Mouse (Mus musculus) kidney, adult 2 months (tissue): ENCODE measurements around the gene Nme2. TPM values are rescaled to one million over a fixed set of nuclear protein-coding genes. Genes with fewer than 3 reads are reported as not detected.
"Not testable (repeated sequence)": the region's sequence is repeated elsewhere in the genome, so short reads cannot be mapped to it uniquely, and the experiment has no call there.

ENCODE experiments used
- DNase-seq: peaks from one replicate; pipeline ENCODE4 v3.0.0; 2021
- H3K27ac ChIP-seq: fragments of 200-500 bp; 2 replicates; pipeline ENCODE4 v1.5.1; 2012; ENCODE audit warnings: low read depth, low read length, control low read depth, inconsistent platforms; ENCODE audit not compliant: insufficient read depth
- H3K27me3 ChIP-seq: fragments of 200-500 bp; replicated peaks from 2 replicates; pipeline ENCODE4 v1.6.1; 2012; ENCODE audit warnings: mild to moderate bottlenecking, moderate library complexity, low read length, inconsistent platforms; ENCODE audit not compliant: control insufficient read depth, insufficient read depth
- H3K36me3 ChIP-seq: fragments of 200-500 bp; 2 replicates; pipeline ENCODE4 v1.6.1; 2012; ENCODE audit warnings: mild to moderate bottlenecking, moderate library complexity, low read length, inconsistent platforms; ENCODE audit not compliant: control insufficient read depth, insufficient read depth
- H3K4me1 ChIP-seq: fragments of 200-500 bp; 2 replicates; pipeline ENCODE4 v1.6.1; 2011; ENCODE audit warnings: low read length; ENCODE audit not compliant: control insufficient read depth, insufficient read depth
- H3K4me3 ChIP-seq: fragments of 200-500 bp; 2 replicates; pipeline ENCODE4 v1.5.1; 2011; ENCODE audit warnings: mild to moderate bottlenecking, low read depth, low read length, control low read depth; ENCODE audit not compliant: insufficient read depth
- CTCF ChIP-seq: fragments of 200-500 bp; conservative IDR thresholded peaks from 2 replicates; pipeline ENCODE4 v1.5.1; 2011; ENCODE audit warnings: low read depth, mild to moderate bottlenecking, control low read depth, low read length, moderate library complexity, mixed read lengths; ENCODE audit not compliant: insufficient read depth, insufficient read length
- POLR2A ChIP-seq: fragments of 200-500 bp; IDR thresholded peaks from one replicate; pipeline ENCODE4 v1.6.1; 2011; ENCODE audit warnings: low read depth, low read length, control low read depth
- WGBS: fragments of 180-500 bp; shearing (Covaris S2); methylation state at CpG from one replicate; pipeline ENCODE4 v1.1.7; 2018; 5-methylcytosine and 5-hydroxymethylcytosine counted together
- polyA plus RNA-seq: library from polyadenylated mRNA; depleted of rRNA; stranded (reverse); fragments of >200 nt; gene quantifications from 2 replicates; pipeline ENCODE4 v1.2.3, GENCODE M21; 2012

Gene Nme2
- polyA plus RNA-seq, 1 experiment = 386 TPM

DNA sequence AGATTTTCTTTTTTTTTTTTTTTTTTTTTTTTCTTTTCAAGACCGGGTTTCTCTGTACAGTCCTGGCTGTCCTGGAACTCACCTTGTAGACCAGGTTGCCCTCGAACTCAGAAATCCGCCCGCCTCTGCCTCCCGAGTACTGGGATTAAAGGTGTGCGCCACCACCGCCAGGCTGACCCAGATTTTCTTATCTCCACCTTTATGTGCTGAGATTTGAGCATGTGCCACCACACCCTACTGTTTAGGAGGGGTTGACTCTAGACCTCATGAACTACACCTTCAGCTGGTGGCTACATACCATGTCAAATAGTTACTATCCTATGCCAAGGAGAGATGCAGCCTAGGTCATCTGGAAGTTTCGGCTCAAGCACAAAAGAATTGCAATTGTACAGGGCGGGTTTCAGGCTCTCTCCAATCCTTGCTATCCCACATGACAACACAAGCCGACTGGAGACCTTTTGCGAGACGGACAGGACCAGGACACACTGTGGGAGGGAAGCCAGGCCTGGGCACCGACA lies 1.3 kb downstream of the Nme2 start:
- H3K27ac ChIP-seq = peak overlapping the region; percentile 81

DNA sequence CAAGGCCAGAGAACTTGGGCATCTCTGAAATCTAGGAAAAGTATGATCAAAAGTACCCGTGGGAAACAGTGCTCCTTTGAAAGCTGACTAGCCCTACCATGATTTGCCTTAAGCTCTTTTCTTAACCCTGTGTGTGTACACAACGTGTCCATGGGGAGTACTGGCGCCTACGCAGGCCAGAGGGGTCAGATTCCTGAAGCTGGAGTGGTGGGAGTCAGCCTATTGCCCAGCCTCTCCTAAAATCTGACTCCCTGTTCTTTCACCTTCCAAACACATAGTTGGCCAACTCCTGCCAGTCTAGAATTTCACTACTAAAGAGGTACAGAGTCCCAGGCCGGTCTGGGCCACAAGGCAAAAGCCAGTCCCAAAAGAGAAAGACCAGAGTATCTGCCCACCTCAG lies 3.7 kb downstream of the Nme2 start:
- peak overlapping the region; percentile 82 for H3K27ac ChIP-seq

More for the DNA sequence above, 1.3 kb downstream of the Nme2 start:
- H3K27me3 ChIP-seq = no peaks in the 10 kb centered on the region
- peaks cover 2% of the 10 kb centered on the region; the same call in 1 of the 2 replicates for H3K36me3 ChIP-seq
- H3K4me3 ChIP-seq = peak overlapping the region; percentile 85
- no peak for DNase-seq
- H3K4me1 ChIP-seq = peaks cover 21% of the 10 kb centered on the region; the same call in 1 of the 2 replicates
- no peak for TF ChIP-seq CTCF
- no peak for TF ChIP-seq POLR2A
- 25% methylated on average over 13 of the region's 13 CpGs for WGBS

DNA sequence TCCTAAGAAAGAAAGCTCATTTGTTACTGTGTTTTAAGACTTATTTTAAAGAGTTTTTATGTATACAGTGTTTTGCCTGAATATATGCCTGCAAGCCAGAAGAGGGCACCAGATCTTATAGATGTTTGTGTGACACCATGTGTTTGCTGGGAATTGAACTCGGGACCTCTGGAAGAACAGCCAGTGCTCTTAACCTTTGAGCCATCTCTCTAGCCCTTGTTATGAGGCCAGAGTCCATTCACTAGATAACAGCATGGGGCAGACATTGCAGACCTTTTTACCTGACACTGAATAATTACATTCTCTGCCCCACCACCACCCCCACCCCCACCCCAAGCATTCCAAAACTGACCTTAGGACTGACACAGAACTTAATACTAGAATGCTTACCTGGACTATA lies 6.0 kb downstream of the Nme2 start:
- no peaks in the 10 kb centered on the region for H3K27me3 ChIP-seq
- H3K4me3 ChIP-seq = no peak overlapping the region
- peaks cover 21% of the 10 kb centered on the region; the same call in 1 of the 2 replicates for H3K4me1 ChIP-seq
- no peaks in the 10 kb centered on the region; the same call in 1 of the 2 replicates for H3K36me3 ChIP-seq
- WGBS = 39% methylated on average over 1 of the region's 1 CpGs
- no peak overlapping the region for H3K27ac ChIP-seq
- peak; percentile 76 for DNase-seq
- TF ChIP-seq CTCF (no peak), POLR2A (no peak)

More for the DNA sequence above, 3.7 kb downstream of the Nme2 start:
- no peak for TF ChIP-seq CTCF
- TF ChIP-seq POLR2A = no peak
- H3K4me1 ChIP-seq = peaks cover 22% of the 10 kb centered on the region; the same call in 1 of the 2 replicates
- 36% methylated on average over 5 of the region's 5 CpGs for WGBS
- no peaks in the 10 kb centered on the region; the same call in 1 of the 2 replicates for H3K36me3 ChIP-seq
- peak overlapping the region; percentile 17; the same call in 1 of the 2 replicates for H3K4me3 ChIP-seq
- H3K27me3 ChIP-seq = no peaks in the 10 kb centered on the region
- DNase-seq = no peak

DNA sequence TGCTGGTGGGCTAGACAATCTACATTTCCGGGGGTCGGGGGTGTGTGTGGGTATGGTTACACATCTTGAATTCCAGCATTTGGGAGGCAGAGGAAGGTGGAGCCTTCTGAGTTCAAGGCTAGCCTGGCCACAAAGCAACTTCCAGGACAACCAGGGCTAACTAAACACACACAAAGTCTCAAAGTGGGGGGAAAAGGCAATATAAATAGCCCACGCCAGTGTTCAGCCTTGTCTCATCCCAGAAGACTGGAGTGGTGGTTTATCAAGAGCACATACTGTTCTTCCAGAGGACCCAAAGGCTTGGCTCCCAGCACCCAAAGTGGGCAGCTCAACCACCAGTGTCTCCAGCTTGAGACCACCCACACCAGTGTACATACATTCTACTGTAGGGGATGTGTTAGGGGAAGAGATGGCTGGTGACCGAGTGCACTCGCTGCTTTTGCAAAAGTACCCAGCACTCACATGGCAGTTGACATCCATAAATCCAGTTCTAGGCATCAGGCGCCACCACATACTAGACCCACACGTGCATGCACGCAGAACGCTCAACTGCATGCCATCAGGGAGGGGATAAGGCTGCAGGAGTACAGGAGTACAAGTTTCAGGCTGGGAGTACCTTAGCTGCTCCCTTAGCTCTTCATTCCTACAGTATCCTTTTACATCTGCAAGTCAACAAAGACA lies 7.0 kb downstream of the Nme2 start:
- peaks cover 20% of the 10 kb centered on the region; the same call in 1 of the 2 replicates for H3K4me1 ChIP-seq
- TF ChIP-seq CTCF = no peak
- TF ChIP-seq POLR2A = no peak
- no peak for DNase-seq
- 72% methylated on average over 9 of the region's 9 CpGs for WGBS
- no peak overlapping the region for H3K27ac ChIP-seq
- H3K36me3 ChIP-seq = no peaks in the 10 kb centered on the region; the same call in 1 of the 2 replicates
- no peaks in the 10 kb centered on the region for H3K27me3 ChIP-seq
- H3K4me3 ChIP-seq = no peak overlapping the region

DNA sequence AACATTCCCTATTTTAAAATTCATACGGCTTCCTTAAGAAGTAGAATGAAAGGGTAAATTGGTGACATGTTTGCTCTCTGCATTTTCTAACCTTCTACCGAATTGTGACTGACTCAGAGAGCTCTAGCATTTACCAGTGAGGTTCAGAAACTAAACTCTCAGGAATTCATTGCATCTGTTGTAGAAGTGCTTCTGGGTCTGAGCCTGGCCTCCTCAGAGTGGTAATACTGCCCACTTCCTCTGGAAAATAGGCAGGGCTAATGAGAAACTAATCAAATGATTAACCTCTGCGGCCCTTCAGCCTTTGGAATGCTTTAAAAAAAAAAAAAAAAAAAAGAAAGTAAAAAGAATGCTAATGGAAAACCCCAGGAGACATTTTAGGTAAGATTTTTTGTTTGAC lies 11.1 kb downstream of the Nme2 start:
- Histone ChIP-seq H3K4me3 (no peak overlapping the region), H3K36me3 (no peaks in the 10 kb centered on the region; the same call in 1 of the 2 replicates), H3K27me3 (no peaks in the 10 kb centered on the region), H3K4me1 (peaks cover 18% of the 10 kb centered on the region; the same call in 1 of the 2 replicates), H3K27ac (peak overlapping the region; percentile 62; the same call in 1 of the 2 replicates)
- TF ChIP-seq POLR2A (no peak), CTCF (no peak)
- DNase-seq = peak; percentile 67
- 34% methylated on average over 3 of the region's 3 CpGs for WGBS

DNA sequence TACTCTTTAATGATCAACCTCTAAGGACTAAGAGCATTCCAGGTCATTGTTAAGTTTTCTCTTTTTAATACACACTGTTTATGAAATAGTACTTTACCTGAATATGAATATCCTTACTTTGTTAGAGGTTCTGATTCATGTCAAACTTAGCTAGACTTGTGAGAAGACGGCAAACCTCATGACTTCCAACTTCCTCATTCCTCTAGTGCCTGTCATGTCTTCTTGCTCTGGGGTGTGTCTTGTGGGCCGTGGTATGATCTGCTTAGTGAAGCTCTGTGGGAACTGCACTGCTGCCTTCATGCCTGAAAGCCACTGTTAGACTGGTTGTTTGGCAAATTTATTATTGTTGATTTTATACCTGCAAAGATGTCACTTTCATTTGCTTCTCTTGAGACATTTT lies 15.2 kb downstream of the Nme2 start:
- peaks cover 13% of the 10 kb centered on the region; the same call in 1 of the 2 replicates for H3K4me1 ChIP-seq
- 38% methylated on average over 2 of the region's 2 CpGs for WGBS
- no peaks in the 10 kb centered on the region for H3K27me3 ChIP-seq
- H3K36me3 ChIP-seq = no peaks in the 10 kb centered on the region
- peak; percentile 37 for DNase-seq
- peak overlapping the region; percentile 98 for H3K27ac ChIP-seq
- no peak for TF ChIP-seq POLR2A
- TF ChIP-seq CTCF = no peak
- H3K4me3 ChIP-seq = no peak overlapping the region

DNA sequence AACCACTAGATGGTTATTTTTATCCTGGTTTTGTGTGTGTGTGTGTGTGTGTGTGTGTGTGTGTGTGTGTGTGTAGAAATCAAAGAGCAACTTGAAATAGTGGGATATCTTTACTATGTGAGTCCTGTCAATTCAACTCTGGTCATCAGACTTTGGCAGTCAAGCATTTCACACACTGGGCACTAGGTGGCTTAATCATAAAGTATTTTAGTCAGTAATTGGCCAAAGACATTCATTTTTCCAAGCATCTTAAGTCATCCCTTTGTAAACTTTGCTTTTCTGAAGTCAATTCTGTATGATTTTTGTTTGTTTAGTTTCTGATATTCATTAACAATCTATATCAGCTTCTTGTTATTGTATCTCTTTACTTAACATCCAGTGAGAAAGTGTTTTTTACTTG lies 27.0 kb downstream of the Nme2 start:
- no peaks in the 10 kb centered on the region for H3K4me1 ChIP-seq

DNA sequence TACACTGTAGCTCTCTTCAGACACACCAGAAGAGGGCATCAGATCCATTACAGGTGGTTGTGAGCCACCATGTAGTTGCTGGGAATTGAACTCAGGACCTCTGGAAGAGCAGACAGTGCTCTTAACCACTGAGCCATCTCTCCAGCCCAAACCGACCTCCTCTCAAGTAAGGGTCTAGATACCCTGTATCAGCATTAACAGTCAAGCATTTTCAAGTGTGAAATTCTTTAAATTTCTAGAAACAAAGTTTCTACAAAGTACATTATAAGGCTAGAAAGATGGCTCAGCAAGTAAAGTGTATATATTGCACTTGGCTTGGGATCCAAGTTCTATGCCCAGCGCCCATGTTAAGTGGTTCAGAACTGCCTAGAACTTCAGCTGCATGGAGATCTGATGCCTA lies 41.0 kb downstream of the Nme2 start:
- H3K27me3 ChIP-seq, H3K4me1 ChIP-seq, DNase-seq, H3K36me3 ChIP-seq, H3K27ac ChIP-seq, H3K4me3 ChIP-seq: not testable (repeated sequence)
- WGBS = 98% methylated on average over 2 of the region's 2 CpGs

More for the DNA sequence above, 27.0 kb downstream of the Nme2 start:
- Histone ChIP-seq H3K36me3 (peaks cover 8% of the 10 kb centered on the region), H3K27me3 (no peaks in the 10 kb centered on the region), H3K4me3 (no peak overlapping the region), H3K27ac (no peak overlapping the region)
- TF ChIP-seq POLR2A (no peak), CTCF (no peak)
- peak; percentile 31 for DNase-seq
